Mouse (Mus musculus) cortical plate, adult 2 months (tissue): Measurements from ENCODE around the gene Slc4a1.

ENCODE experiments used
- CTCF ChIP-seq: fragments of 200-500 bp; IDR thresholded peaks from 2 replicates; pipeline ENCODE4 v1.5.1; 2011; ENCODE audit warnings: mild to moderate bottlenecking, control low read depth, low read length; ENCODE audit not compliant: insufficient read depth; ENCODE audit errors: extremely low read depth
- POLR2A ChIP-seq: fragments of 200-500 bp; IDR thresholded peaks from 2 replicates; pipeline ENCODE4 v1.6.1; 2011; ENCODE audit warnings: mild to moderate bottlenecking, low read length, control low read depth; ENCODE audit not compliant: insufficient read depth; ENCODE audit errors: extremely low read depth

- TF ChIP-seq POLR2A (no peak), CTCF (no peak)
Observed at GRCm38 (mm10) chr11:102327250-102327649, 38.8 kb downstream of the Slc4a1 start.
